8 mouse cellular contexts compared by ENCODE assay signal in the genomic region with DNA sequence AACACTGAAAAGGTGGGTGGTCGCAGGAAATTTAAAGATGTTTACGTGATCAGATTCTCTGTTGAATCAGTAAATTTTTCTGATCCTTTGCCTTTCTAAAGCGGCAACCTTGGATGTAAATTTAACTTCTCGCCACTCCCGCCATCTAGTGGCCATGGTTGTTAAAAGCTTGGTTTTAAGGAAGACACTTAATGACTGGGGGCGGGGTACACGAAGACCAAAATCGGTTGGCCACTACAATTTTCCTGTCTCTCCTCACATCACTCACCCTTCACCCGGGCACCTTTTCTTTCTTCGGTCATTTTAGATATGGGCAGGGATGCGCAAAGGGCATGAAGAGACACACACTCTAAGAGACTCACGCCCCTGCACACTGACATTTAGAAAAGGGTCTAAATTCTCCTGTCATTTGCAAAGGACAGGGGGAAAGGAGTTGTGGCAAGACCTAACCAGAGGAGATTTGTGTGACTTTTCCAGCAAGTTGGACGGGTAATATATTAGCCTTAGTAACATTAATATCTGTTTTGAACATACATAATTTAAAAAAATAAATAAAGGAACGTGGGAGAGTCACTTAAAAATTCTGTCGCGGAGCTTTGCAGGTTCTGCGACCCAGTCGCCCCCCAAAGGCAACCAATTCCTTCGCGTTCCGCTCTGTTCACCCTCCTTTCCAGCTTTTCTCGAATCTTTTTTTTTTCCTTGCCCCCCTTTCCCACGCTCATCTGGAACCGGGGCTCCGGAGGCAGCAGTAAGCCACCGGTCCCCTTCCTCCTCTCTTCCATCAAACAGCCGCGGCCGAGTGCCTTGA. TPM values are rescaled to one million over a fixed set of nuclear protein-coding genes. Genes with fewer than 3 reads are reported as not detected.
DNase-seq lines count a peak whose midpoint lies in the region; ATAC-seq and TF ChIP-seq lines count a peak whose summit lies in the region.

No protein-coding gene starts in this region.

- no peaks in the 10 kb centered on the region for H3K9me3 ChIP-seq in heart, embryonic 13.5 days
- H3K9me3 ChIP-seq in kidney, postnatal 0 days (replicated peaks; ENCODE audit: low read length): no peaks in the 10 kb centered on the region

- WGBS in heart, embryonic 13.5 days: 2% methylated on average over 29 of the region's 29 CpGs
- 1% methylated on average over 29 of the region's 29 CpGs for WGBS in kidney, postnatal 0 days
- 2% methylated on average over 29 of the region's 29 CpGs for WGBS in liver, adult 2 months

- peak overlapping the region; percentile 96 for H3K4me2 ChIP-seq in heart, embryonic 13.5 days
- H3K4me2 ChIP-seq in kidney, postnatal 0 days (ENCODE audit: low read length): peak overlapping the region; percentile 100

- no peak for TF ChIP-seq POLR2A in liver, adult 2 months (IDR thresholded peaks at IDR 0.05; ENCODE audit: extremely low read depth, insufficient read depth, low read length)

- peak overlapping the region; percentile 80 for H3K4me3 ChIP-seq in heart, embryonic 13.5 days
- H3K4me3 ChIP-seq in kidney, postnatal 0 days (replicated peaks; ENCODE audit: low read depth, low read length): peak overlapping the region; percentile 65
- no peak overlapping the region for H3K4me3 ChIP-seq in liver, adult 2 months (ENCODE audit: insufficient read depth, low read depth, low read length)

- TF ChIP-seq CTCF in kidney, postnatal 0 days (IDR thresholded peaks at IDR 0.05; ENCODE audit: low read depth): peak; percentile 80
- 0 out of 2 replicates have a peak, but pooled peaks have one; percentile 11 for TF ChIP-seq CTCF in liver, adult 2 months (IDR thresholded peaks at IDR 0.05; ENCODE audit: low read depth, low read length)

- H3K79me2 ChIP-seq in liver, adult 2 months (ENCODE audit: control insufficient read depth, insufficient read depth, low read length): no peaks in the 10 kb centered on the region

- DNase-seq in 416B (ENCODE audit: low read depth): peak; percentile 63
- peak; percentile 74 for DNase-seq in adrenal gland, adult 2 months
- DNase-seq in embryo, embryonic 11 days: peak; percentile 90
- peak; percentile 94 for DNase-seq in kidney, postnatal 0 days (ENCODE audit: low spot score)
- peak; percentile 25 for DNase-seq in liver, adult 2 months (ENCODE audit: extremely low read depth, low read depth, low spot score)
- DNase-seq in ovary, adult 18-20 months (ENCODE audit: low spot score): peak; percentile 15
- no peak for DNase-seq in spleen, postnatal 36 days (ENCODE audit: low spot score in 2 of 2)

- H3K27ac ChIP-seq in heart, embryonic 13.5 days (replicated peaks): no peak overlapping the region
- H3K27ac ChIP-seq in kidney, postnatal 0 days: no peak overlapping the region
- no peak overlapping the region for H3K27ac ChIP-seq in liver, adult 2 months (replicated peaks; ENCODE audit: insufficient read depth, low read depth, low read length)

- H3K4me1 ChIP-seq in heart, embryonic 13.5 days: peaks cover 4% of the 10 kb centered on the region
- no peaks in the 10 kb centered on the region for H3K4me1 ChIP-seq in kidney, postnatal 0 days (replicated peaks; ENCODE audit: insufficient read depth, low read length)
- H3K4me1 ChIP-seq in liver, adult 2 months (ENCODE audit: control insufficient read depth, insufficient read depth, low read length): peaks cover 5% of the 10 kb centered on the region; the same call in 1 of the 2 replicates

- no peak for ATAC-seq in heart, embryonic 13.5 days (ENCODE audit: extremely low read depth, insufficient number of reproducible peaks, low FRiP score, low TSS enrichment)
- no peak; the same call in 1 of the 2 replicates for ATAC-seq in kidney, postnatal 0 days (replicated peaks; ENCODE audit: low FRiP score, low read depth)

- peaks cover 24% of the 10 kb centered on the region for H3K27me3 ChIP-seq in heart, embryonic 13.5 days (replicated peaks)
- H3K27me3 ChIP-seq in kidney, postnatal 0 days (ENCODE audit: insufficient read depth, low read length): no peaks in the 10 kb centered on the region; the same call in 1 of the 2 replicates
- peaks cover 14% of the 10 kb centered on the region; the same call in 1 of the 2 replicates for H3K27me3 ChIP-seq in liver, adult 2 months (ENCODE audit: control insufficient read depth, insufficient read depth, low read length)

- H3K9ac ChIP-seq in heart, embryonic 13.5 days: peak overlapping the region; percentile 85
- H3K9ac ChIP-seq in kidney, postnatal 0 days (ENCODE audit: low read depth, low read length): 0 out of 2 replicates have a peak overlapping the region, but pooled peaks have one; percentile 57
- H3K9ac ChIP-seq in liver, adult 2 months (ENCODE audit: low read depth, low read length): no peak overlapping the region

- H3K36me3 ChIP-seq in heart, embryonic 13.5 days: no peaks in the 10 kb centered on the region
- H3K36me3 ChIP-seq in kidney, postnatal 0 days (ENCODE audit: insufficient read depth, low read length): no peaks in the 10 kb centered on the region
- no peaks in the 10 kb centered on the region for H3K36me3 ChIP-seq in liver, adult 2 months (ENCODE audit: control insufficient read depth, insufficient read depth, low read length)

RNA-seq across cellular contexts. Expression of a gene that starts 1.2 kb away (rescaled TPM):
- 1 to 10 TPM; 2.7 to 5.2 TPM for total RNA-seq in adrenal gland, adult 2 months (2021)
- polyA plus RNA-seq in adrenal gland, adult 2 months (2012; rRNA removed): 0.51 and 0.99 TPM in 2 replicates
- 1.6 and 2.0 TPM in 2 replicates for polyA plus RNA-seq in heart, embryonic 13.5 days (2015; fragmentation: Nextera tagmentation; extraction: Ambion mirVana)
- polyA plus RNA-seq in kidney, postnatal 0 days (2015; fragmentation: Nextera tagmentation; extraction: Ambion mirVana): 1.8 and 1.9 TPM in 2 replicates
- total RNA-seq in liver, adult 2 months (2014; rRNA removed): under 0.01 TPM in 2 replicates
- polyA plus RNA-seq in liver, adult 2 months (2012; rRNA removed): not detected in 2 replicates

Comparison
In these comparisons a context has a peak if more than half of its experiments do, and no peak if none do; other contexts are left out.
1. DNase-seq: peak in 416B (single experiment), adrenal gland, adult 2 months (single experiment), embryo, embryonic 11 days (single experiment), kidney, postnatal 0 days (single experiment), liver, adult 2 months (single experiment) and ovary, adult 18-20 months (single experiment); none in spleen, postnatal 36 days (0 of 2).